Mouse (Mus musculus): Measurements from ENCODE around the gene Eci1.
A peak's percentile ranks its signal among the peaks of the same experiment; 100 is the strongest.
"Not testable (repeated sequence)": the region's sequence is repeated elsewhere in the genome, so short reads cannot be mapped to it uniquely, and the experiment has no call there.

Eci1 gene

DNA sequence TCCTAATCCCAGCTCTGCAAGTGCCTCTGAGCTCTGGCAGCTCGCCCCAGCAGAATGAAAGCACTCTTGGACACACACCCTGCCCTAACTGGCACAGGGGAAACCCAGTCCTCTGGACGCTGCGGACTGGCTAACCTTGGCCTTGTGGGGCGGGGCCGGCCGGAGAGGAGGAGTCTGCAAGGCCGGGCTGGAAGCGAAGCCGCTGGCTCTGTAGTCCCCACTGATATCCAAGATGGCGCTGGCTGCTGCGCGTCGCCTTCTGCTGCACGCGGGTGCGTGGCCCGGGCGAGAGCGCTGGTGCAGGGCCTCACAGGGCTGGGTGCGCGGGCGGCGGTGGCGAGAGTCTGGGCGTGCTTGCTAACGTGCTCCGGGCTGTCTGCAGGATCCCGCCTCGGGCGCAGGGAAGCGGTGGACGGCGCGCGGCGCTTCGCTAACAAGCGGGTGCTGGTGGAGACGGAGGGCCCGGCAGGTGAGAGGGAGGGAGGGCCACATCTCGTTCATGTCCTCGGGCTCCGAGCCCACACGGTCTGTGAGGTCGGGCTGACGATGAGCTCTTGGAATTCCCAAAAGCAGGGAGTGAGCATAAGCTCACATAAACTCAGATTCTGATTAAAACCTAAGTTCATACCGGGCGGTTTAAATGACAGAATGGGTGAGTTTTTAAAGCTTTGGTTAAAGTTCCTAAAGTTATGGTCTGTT lies at the start of gene Eci1:
Eci1 (plus strand) TSS at position 171 of the 699 bp plus-strand sequence.
- peak; percentile 94 to 95 for DNase-seq (ENCODE audit: low spot score in 2 of 2)

- no peak for DNase-seq (ENCODE audit: low spot score in 2 of 2)
Observed at GRCm38 (mm10) chr17:24378496-24378895, 47.9 kb upstream of the Eci1 start.

DNA sequence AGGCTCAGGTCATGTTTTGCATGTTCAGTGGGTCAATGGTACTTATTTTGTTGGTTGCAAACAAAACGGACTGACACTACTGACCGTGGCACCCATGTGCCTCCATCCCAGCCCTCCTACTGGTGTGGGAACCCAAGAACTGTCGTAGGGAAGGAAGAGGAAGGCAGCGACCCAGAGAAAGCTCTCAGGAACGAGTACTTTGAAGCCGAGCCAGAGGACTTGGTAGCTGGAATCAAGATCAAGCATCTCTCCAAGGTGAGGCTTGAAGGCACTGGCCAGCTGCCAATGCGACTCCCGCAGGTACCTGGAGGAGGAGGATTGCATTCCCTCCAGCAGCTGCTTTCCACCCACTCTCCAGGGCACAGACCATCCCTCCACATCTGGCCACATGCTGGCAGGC lies 42.7 kb upstream of the Eci1 start:
- no peak for DNase-seq (ENCODE audit: low spot score in 2 of 2)

DNA sequence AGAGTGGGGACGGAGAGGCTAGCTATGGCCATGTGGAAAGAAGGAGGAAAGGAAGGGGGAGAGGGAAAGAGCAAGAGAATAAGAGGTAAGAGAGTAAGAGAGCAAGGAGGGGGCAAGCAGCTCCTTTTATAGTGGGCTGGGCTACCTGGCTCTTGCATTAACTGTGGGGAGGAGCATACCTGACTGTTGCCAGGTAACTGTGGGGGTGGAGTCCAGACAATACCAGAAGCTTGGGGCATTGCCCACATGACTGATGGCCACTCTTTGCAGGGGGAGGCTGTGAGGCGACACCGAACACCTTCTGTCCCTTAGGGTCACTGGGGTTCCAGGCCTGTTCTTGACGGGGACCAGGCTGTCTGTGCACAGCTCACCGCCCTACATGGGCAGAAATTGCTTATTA lies 37.7 kb upstream of the Eci1 start:
- no peak for DNase-seq (ENCODE audit: low spot score in 2 of 2)

- DNase-seq (ENCODE audit: low spot score in 2 of 2): peak; percentile 57 to 62
Observed at GRCm38 (mm10) chr17:24389865-24390264, 36.6 kb upstream of the Eci1 start.

DNA sequence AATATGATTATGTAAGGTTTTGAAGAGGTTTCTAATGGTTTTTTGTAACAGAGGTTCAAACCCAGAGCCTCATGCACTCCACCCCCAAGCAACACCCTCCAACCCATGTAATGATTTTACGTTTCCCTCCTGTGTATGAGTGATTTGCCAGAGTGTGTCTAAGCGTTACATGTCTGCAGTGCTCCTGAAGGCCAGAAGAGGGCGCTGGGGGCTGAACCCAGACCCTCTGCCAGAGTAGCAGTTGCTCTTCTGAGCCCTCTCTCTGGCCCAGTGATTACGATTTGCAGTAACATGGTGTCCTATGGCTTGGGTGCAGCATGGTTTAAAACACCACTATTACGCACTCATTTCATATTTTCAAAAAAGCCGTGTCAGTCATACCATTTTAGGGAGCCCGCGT lies 35.3 kb upstream of the Eci1 start:
- DNase-seq (ENCODE audit: low spot score in 2 of 2): no peak

GRCm38 (mm10) chr17:24393527-24393926 lies 32.9 kb upstream of the Eci1 start:
- no peak for DNase-seq (ENCODE audit: low spot score in 2 of 2)

GRCm38 (mm10) chr17:24394456-24394855 lies 32.0 kb upstream of the Eci1 start:
- no peak for DNase-seq (ENCODE audit: low spot score in 2 of 2)

DNA sequence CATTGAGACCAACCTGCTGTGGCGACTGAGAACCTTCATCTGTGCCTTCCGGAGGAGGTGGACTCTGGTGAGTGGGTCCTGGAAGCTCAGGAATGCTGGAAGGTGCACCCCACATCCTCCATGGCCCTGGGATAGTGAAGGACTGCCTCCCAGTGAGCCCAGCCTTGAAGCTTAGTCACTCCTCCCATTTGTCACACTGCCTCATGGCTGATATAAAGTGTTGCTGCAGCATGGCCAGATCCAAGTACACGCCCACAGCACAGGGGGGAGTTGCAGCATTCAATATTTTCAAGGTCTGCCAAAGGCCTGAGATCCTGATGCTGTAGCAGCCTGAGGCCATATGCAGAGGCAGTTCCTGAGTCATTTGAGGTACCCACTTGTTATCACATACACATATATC lies 24.1 kb upstream of the Eci1 start:
- no peak for DNase-seq (ENCODE audit: low spot score in 2 of 2)

GRCm38 (mm10) chr17:24407116-24407803 lies 19.2 kb upstream of the Eci1 start:
- no peak for DNase-seq (ENCODE audit: low spot score in 2 of 2)

DNA sequence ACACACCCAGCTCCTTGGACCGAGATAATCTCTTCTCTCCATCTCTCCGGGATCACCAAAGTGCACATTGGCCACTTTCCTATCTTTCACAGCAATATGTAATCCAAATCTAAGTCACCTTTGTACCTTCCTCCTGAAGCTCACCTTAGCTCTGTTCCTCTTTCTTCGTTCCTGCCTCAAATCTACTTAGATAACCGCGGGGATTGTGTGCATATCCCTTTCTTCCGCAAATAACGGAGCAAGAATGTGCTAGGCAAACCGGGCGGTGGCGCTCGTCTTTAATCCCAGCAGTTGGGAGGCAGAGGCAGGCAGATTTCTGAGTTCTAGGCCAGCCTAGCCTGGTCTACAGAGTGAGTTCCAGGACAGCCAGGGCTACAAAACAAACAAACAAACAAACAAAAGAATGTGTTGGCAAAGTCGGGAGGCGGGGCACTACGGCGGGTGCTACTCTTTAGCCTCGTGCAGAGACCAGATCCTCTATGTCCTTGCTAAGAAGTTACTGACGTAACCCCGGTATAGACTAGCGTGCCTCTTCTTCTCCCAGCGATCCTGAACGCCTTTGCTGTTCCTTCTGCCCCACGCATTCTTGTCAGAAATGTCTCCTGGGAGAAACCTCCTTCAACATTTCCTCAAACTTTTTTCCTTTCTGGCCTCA lies 12.8 kb upstream of the Eci1 start:
- no peak for DNase-seq (ENCODE audit: low spot score in 2 of 2)

DNA sequence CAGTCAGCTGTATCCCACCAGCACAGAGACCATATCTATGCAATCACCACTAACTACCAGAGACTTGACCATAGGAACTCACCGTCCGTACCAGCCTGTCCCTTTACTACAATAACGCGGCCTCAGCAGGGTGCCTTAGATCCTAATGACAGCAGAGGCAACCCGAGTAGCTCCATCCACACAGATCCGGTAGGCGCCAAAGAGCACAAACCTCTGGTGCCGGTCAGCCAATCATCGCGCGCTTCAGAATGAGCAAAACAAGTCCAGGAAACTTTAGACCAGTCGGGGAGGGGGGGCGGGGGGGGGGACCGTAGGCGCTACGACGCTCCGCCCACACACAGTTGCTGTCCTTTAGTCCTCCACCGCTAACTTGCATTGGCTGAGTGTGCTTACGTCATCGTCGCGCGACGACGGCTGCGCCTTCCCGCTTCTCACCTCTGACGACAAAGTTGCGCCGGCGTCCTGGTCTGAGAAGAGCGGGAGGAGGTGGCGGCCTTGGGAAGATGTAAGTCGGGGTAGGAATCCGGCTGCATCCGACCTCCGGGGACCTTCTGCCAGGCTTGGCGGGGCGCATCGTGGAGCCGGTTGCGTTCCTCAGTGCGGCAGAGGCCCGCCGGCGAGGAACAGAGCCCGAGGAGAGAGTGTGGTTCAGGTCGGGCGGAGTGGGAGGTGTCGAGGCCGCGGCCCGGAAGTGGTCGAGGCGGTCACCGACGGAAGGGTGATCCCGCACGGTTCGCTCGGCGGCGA lies 12.0 kb upstream of the Eci1 start, which contains the start of gene Rnps1:
Rnps1 (plus strand) TSS at position 336 of the 747 bp plus-strand sequence.
- DNase-seq (ENCODE audit: low spot score in 2 of 2): peak; percentile 97 to 98

- DNase-seq (ENCODE audit: low spot score in 2 of 2): no peak
Observed at GRCm38 (mm10) chr17:24415011-24415410, 11.4 kb upstream of the Eci1 start.

GRCm38 (mm10) chr17:24416051-24416652 lies 10.3 kb upstream of the Eci1 start:
- no peak for DNase-seq (ENCODE audit: low spot score in 2 of 2)

GRCm38 (mm10) chr17:24423114-24423513 lies 3.3 kb upstream of the Eci1 start:
- no peak for DNase-seq (ENCODE audit: low spot score in 2 of 2)

DNA sequence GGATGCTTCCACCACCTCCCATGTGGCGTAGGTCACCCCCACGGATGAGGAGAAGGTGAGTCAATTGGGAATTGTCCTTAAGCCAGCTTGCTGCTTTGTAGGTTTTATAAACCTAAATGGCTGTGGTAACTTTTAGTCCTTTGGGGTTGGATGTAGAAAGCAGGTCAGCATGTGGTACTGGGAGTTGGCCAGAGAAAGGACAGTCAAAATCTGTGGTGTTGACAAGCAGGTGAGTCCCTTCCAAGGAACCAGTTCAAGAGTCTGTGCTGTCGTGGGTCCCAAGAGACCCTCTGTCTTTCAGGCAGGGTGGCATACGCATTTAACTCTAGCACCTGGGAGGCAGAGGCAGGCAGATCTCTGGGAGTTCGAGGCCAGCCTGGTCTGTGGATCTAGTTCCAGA lies 2.0 kb upstream of the Eci1 start:
- DNase-seq (ENCODE audit: low spot score in 2 of 2): no peak

DNA sequence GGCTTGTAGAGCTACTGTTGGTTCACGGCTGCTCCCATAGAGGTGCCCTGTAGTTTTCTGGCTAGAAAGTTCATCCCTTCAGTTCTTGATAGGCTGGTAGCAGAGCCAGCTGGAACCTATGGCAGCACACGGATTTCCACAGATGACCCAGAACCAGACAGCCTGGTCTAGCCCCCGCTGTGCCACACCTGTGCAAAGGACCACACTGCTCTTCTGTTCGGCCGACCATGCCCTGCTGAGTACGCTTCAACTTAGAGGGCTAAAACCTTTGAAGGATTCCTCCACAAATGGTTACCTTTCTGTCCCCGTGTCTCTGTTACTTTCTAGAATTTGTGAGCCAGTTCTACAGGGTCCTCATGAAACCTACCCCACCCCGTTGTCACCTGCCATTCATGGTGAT lies 1.1 kb upstream of the Eci1 start:
- not testable (repeated sequence) for DNase-seq (ENCODE audit: low spot score in 2 of 2)

DNA sequence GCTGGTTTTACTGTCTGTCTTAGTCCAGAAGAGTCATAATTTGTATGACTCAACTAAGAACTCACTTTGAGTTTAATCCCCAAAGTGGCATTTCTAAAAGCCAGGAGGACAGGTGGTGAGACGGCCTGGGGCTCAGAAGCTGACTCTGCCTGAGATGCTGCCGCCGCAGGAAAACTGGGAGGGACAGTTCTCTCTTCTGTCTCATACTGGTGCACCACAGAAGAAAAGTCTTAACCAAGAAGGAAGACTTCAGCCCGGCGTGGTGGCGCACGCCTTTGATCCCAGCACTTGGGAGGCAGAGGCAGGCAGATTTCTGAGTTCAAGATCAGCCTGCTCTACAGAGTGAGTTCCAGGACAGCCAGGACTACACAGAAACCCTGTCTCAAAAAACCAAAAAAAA lies 536 bp upstream of the Eci1 start:
- no peak for DNase-seq (ENCODE audit: low spot score in 2 of 2)

- DNase-seq (ENCODE audit: low spot score in 2 of 2): no peak
Observed at GRCm38 (mm10) chr17:24427170-24427557, 723 bp downstream of the Eci1 start.

DNA sequence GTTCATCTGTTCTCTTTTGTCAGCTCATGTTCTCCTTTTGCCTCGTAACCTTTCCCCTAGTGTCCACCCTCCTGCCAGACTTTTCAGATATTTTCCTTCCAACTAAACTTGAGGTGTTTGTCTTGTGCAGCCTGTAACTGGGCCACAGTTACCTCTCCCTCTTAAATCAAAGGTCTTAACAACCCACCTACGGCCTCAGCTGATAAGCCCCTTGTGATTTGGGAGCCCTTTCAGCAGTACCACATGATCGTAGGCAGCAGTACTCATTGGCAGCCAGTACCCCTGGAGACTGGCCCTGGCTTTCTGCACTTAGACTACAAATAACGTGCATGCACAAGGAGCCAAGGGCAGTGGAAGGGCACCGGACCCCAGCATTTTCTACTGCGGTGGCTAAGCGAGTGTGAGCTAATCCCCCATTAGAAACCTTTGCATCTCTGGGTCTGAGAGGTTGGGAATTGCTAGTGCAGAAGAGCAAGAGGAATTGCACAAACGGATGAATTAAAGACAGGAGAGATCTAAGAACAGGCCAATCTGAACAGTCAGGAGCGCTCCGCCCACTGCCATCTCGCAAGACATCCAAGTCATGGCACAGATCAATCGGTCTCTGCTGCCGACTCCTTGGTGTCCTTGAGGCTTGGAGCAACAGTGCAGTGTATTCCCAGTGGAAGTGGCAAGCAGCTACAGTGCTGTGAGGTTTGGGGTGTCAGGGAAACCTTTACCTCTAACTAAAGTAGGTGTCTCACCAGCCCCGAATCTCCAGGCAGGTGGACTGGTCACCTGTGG lies 3.0 kb downstream of the Eci1 start:
- DNase-seq (ENCODE audit: low spot score in 2 of 2): no peak

GRCm38 (mm10) chr17:24437016-24437415 lies 10.6 kb downstream of the Eci1 start:
- DNase-seq (ENCODE audit: low spot score in 2 of 2): peak in 1 of 2 experiments; percentile 34
